Mouse (Mus musculus) right cerebral cortex, postnatal 10 days (tissue): ENCODE measurements around the gene Krt10.
A peak's percentile ranks its signal among the peaks of the same experiment; 100 is the strongest.

ENCODE experiments used
- DNase-seq, 2 experiments: peaks; one replicate each; pipeline ENCODE4 v3.0.0; 2021; ENCODE audit warnings: low spot score in 2 of 2

Krt10 gene

GRCm38 (mm10) chr11:99374803-99375202 is 14.4 kb downstream of the Krt10 start, which contains the start of gene Krt28:
TSS of gene Krt28 (minus strand) at chr11:99374903.
- DNase-seq, result no peak

DNA sequence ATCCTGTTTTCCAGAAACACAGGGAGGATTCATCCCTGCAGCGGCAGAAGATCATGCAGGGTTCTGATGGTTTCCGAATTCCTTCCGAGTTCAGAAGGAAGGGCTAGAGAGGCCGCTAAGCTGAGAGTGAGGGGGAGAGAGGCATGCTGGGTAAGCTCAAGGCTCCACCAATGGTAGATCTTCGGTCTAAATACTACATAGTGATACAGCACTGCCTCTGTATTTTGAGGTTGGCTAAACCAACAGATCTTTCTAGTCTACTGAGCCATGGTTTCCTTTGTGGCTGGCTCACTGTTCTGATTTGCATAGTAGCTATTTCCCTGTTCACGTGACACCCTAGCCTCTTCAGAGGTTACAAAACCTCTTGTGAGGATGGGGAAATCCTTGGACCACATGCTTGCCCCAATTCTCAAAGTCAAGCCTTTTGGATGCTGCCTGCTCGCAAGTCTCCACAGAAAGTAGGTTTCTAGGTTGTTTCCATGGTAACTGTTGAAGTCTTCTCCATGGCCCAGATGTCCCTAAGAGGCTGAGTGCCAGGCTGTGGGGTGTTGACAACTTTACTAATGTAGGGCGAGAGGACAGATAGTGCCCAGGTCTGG is 19.2 kb downstream of the Krt10 start:
- peak; percentile 74 to 83 for DNase-seq

GRCm38 (mm10) chr11:99369229-99369628 is 19.9 kb downstream of the Krt10 start:
- no peak for DNase-seq

DNA sequence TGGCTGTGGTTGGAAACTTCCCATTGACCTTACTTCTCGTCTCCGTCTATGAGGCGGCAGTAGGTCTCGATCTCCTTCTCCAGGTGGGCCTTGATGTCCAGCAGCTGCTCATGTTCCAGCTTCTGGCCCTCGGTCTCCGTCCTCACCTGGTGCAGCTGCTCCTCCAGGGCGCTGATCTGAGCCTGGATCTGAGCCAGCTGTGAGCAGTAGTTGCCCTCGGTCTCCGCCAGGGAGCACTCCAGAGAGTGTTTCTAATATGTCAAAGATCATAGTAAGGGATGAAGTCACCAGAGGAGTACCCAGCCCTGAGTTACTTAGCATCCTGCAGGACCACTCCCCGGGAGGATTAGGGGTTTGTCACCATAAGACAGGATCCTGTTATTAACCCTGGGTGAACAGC is 22.4 kb downstream of the Krt10 start:
- no peak for DNase-seq

GRCm38 (mm10) chr11:99364412-99364811 is 24.8 kb downstream of the Krt10 start:
- DNase-seq, result peak; percentile 50

DNA sequence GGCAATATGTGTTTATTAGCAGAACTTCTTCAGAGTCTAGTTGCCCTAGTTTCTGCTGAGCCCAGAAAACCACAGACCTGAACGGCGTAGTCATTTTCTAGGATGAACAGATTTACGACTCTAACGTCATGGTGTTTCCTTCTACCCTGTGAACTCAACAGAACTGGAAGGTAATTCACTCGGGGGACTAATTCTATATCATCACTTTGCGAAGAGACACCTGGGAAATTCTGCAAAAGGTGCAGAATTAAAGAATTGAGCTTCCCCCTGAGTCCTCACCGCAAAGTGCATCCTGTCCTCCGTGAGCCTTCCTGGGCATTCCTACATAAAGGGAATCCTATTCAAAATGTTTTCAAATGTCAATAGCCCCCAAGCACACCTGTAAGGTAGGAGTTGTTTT is 27.7 kb downstream of the Krt10 start:
- DNase-seq, result no peak

DNA sequence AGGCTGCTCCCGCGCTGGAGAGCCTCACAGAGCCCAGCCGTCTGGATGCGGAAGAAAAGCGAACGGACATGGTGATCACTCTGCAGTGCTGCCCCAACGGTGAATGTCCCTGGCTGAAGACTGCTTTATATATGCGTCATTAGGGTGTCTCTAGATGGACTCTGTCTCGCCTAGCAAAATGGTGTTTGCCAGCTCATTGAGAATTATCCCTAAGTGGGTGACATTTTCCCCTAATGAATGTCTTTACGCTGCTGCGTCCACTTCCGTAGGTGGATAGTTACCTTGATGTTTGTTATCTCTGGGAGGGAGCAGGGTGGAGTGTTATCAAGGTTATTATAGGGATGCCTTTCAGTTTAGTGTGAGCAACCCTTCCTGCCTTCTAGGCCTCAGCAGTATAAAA is 38.2 kb downstream of the Krt10 start, which contains the start of gene Krt27:
TSS of gene Krt27 (minus strand) at position 101 of the 400 bp plus-strand sequence.
- no peak for DNase-seq

GRCm38 (mm10) chr11:99339299-99339847 is 49.8 kb downstream of the Krt10 start:
- peak in 1 of 2 experiments; percentile 30 for DNase-seq

DNA sequence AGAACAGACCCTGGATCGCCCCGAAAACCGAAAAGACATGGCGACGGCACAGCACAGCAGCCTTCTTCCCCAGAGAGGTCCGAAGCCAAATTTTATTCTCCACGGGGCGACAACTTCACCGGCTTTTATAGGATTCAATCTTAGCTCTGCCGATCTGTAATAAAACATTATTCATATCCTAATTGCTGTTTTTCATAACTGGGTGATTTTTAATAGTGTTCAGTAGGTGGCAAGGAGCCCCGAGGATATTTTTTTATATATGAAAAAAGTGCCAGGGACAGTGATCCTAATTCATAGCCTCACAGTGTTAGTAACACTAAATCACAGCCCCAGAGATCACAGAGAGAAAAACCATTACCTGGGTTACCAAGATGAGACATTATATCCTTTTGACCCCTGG is 51.3 kb downstream of the Krt10 start, which contains the start of gene Krt26:
TSS of gene Krt26 (minus strand) at position 101 of the 400 bp plus-strand sequence.
- no peak for DNase-seq
